Mouse (Mus musculus): ENCODE data around the gene Olfr104-ps.

DNA sequence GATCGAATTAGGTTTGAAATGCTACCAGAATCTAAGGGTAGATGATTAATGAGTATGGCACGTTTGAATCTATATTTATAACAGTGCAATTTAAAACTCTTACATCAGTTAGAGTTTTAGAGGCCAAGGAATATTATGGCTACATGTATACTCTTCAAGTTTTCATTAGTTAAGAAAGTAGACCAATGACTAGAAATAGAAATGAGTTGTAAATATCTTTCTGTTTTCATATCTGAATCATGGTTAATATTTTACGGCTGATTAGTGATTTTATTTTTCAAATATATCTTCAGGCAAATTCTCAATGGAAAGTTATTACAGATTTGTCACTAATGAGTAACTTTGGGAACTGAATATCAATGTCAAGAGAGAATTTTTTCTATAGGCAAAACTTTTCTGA lies 39.5 kb downstream of the Olfr104-ps start, which contains the start of gene Olfr107:
- TF ChIP-seq CTCF (conservative IDR thresholded peaks at IDR 0.05; ENCODE audit: low read length) = no peak
- TF ChIP-seq NANOG (IDR thresholded peaks at IDR 0.05; ENCODE audit: borderline replicate concordance, low read length) = no peak
